Mouse (Mus musculus): Measurements from ENCODE around the gene Esrrg. TPM values are rescaled to one million over a fixed set of nuclear protein-coding genes. Genes with fewer than 3 reads are reported as not detected.

The Esrrg gene
- polyA plus RNA-seq, 1 experiment from 2014 or later: 5.3 TPM

DNA sequence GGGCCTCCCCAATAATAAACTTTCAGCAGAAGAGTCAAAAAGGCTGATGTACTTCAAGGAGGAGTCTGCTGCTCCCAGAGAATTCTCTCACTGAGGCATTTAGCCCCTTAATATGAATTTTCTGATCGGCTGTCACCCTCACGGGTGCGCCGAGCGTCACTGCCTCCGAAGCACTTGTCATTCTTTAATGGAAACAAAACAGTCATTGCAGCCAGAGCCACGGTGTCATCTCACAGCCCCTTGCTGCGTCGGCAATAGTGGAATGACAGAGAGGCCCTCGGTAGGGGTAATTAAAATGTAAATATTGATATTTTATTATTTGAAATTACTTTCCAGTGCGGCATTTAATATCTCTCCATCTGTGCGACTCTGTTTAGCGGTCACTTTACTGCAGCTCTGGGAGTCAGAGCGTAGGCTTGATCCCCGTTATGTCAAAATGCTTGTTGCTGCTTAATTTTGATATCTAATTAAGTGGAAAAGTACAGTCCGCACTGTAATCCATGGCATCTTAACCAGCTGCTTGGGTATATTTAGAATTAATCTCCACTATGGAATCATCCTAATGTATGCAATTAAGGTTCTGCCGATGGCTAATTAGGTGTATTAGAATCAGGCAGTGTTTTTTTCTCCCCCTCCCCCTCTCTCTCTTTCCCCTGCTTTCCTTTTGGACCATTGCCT lies 578.0 kb downstream of the Esrrg start:
- H3K27ac ChIP-seq: no peak overlapping the region
- WGBS: 67% methylated on average over 17 of the region's 17 CpGs
- H3K9me3 ChIP-seq: no peaks in the 10 kb centered on the region

DNA sequence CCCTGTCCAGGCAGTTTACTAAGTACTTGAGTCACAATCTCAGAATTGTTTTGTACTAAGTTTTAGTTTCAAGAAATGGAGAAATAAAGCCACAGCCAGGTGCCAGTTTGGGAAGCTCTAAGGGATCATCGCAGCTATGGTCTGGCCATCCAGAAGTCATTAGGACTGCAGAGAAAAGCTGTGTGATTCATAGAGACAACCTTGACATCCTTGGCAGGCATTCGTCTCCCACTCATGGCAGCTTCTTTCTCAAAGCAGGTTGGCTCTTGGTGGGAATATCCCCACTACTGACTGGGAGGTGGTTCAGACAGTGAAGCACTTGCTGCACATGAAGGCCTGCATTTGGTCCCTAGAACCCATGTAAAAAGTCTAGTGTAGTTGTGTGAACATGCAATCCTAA lies 584.4 kb downstream of the Esrrg start:
- H3K9me3 ChIP-seq: no peaks in the 10 kb centered on the region
- H3K27ac ChIP-seq: no peak overlapping the region
- no peak overlapping the region for H3K4me2 ChIP-seq (replicated peaks)
- H3K4me1 ChIP-seq (replicated peaks): no peaks in the 10 kb centered on the region
- WGBS: 91% methylated on average over 2 of the region's 2 CpGs
- no peaks in the 10 kb centered on the region for H3K27me3 ChIP-seq (replicated peaks)
- no peaks in the 10 kb centered on the region for H3K36me3 ChIP-seq
- no peak overlapping the region for H3K9ac ChIP-seq
- H3K4me3 ChIP-seq (replicated peaks): no peak overlapping the region
- no peak for ATAC-seq

More for the DNA sequence above, 578.0 kb downstream of the Esrrg start:
- no peaks in the 10 kb centered on the region for H3K4me1 ChIP-seq (replicated peaks)
- H3K27me3 ChIP-seq (replicated peaks): no peaks in the 10 kb centered on the region
- H3K9ac ChIP-seq: no peak overlapping the region
- no peak overlapping the region for H3K4me2 ChIP-seq (replicated peaks)
- no peak overlapping the region for H3K4me3 ChIP-seq (replicated peaks)
- no peaks in the 10 kb centered on the region for H3K36me3 ChIP-seq
- ATAC-seq: no peak

DNA sequence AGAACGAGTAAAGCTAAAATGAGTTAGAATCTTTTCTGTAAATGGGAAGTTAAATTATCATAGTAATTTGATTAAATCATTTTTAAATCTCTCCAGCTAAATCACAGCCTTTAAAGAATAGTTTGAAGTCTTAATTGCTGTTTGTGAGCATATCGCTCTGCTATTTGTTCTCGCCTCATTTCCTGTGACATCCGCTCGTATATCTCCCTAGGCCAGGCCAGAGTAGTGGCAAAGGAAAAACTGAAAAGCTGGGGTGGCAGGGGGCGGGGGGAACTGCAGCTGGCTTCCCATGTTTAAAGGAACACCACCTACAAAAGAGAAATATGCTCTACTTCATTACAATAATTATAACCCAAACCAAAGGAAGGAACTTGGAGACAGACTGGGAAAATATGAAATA lies 598.8 kb downstream of the Esrrg start:
- WGBS: 64% methylated on average over 6 of the region's 6 CpGs
- no peak for ATAC-seq
- Histone ChIP-seq H3K27ac (no peak overlapping the region), H3K36me3 (no peaks in the 10 kb centered on the region), H3K4me3 (replicated peaks) (no peak overlapping the region), H3K4me1 (replicated peaks) (no peaks in the 10 kb centered on the region), H3K4me2 (replicated peaks) (no peak overlapping the region), H3K9me3 (no peaks in the 10 kb centered on the region), H3K9ac (no peak overlapping the region), H3K27me3 (replicated peaks) (no peaks in the 10 kb centered on the region)

- no peaks in the 10 kb centered on the region for H3K4me1 ChIP-seq (replicated peaks)
- H3K9me3 ChIP-seq: no peaks in the 10 kb centered on the region
- H3K4me3 ChIP-seq (replicated peaks): no peak overlapping the region
- H3K4me2 ChIP-seq (replicated peaks): no peak overlapping the region
- WGBS: 93% methylated on average over 1 of the region's 1 CpGs
- no peak overlapping the region for H3K27ac ChIP-seq
- no peaks in the 10 kb centered on the region for H3K36me3 ChIP-seq
- H3K9ac ChIP-seq: no peak overlapping the region
- no peak for ATAC-seq
- H3K27me3 ChIP-seq (replicated peaks): no peaks in the 10 kb centered on the region
Observed at GRCm38 (mm10) chr1:188209025-188209424, 600.4 kb downstream of the Esrrg start.

DNA sequence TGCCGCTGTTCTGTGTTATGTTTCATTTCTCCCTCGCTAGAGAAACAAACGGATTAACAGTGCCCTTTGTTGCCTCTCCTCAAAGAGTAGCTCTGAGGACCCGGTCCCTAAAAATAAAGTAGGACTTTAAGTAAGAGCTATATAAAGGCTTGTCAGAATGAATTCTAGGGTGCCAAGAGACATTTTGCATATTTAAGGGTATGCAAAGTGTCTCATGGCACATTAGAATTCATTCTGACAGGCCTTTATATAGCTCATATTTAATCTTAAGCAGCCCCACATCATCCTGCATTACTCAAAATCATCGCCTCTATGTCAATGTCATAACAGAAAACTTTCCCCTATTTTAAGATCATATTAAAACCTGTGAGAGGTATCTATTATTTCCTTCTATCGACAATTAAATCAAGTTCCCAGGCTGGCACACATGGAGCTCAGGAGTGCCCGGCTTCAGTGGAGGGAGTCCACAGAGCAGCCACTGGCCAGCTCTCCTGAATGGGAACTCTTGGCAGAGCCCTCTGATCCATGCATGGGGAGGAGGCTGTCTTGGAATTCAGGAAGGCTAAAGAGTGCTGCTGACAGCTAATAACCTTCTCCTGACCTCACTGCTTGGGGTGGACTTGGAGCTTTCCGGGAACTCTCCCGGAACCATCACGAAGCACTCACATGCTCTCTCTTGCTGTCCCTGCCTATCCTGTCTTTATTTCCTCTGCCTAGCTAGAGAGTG lies 606.5 kb downstream of the Esrrg start:
- WGBS: 58% methylated on average over 10 of the region's 10 CpGs
- H3K9ac ChIP-seq: no peak overlapping the region
- H3K27ac ChIP-seq: no peak overlapping the region
- H3K4me3 ChIP-seq (replicated peaks): no peak overlapping the region
- no peaks in the 10 kb centered on the region for H3K4me1 ChIP-seq (replicated peaks)
- ATAC-seq: no peak
- H3K36me3 ChIP-seq: no peaks in the 10 kb centered on the region
- no peak overlapping the region for H3K4me2 ChIP-seq (replicated peaks)
- no peaks in the 10 kb centered on the region for H3K27me3 ChIP-seq (replicated peaks)
- no peaks in the 10 kb centered on the region for H3K9me3 ChIP-seq

GRCm38 (mm10) chr1:188221226-188221792 lies 612.7 kb downstream of the Esrrg start:
- no peak overlapping the region for H3K4me3 ChIP-seq (replicated peaks)
- H3K9me3 ChIP-seq: no peaks in the 10 kb centered on the region
- H3K9ac ChIP-seq: no peak overlapping the region
- H3K27ac ChIP-seq: no peak overlapping the region
- ATAC-seq: no peak
- H3K4me2 ChIP-seq (replicated peaks): no peak overlapping the region
- 77% methylated on average over 4 of the region's 4 CpGs for WGBS
- H3K27me3 ChIP-seq (replicated peaks): no peaks in the 10 kb centered on the region
- no peaks in the 10 kb centered on the region for H3K36me3 ChIP-seq
- H3K4me1 ChIP-seq (replicated peaks): no peaks in the 10 kb centered on the region

- Histone ChIP-seq H3K27ac (no peak overlapping the region), H3K4me1 (replicated peaks) (no peaks in the 10 kb centered on the region), H3K9ac (no peak overlapping the region), H3K36me3 (no peaks in the 10 kb centered on the region), H3K27me3 (replicated peaks) (no peaks in the 10 kb centered on the region), H3K4me3 (replicated peaks) (no peak overlapping the region), H3K4me2 (replicated peaks) (no peak overlapping the region), H3K9me3 (no peaks in the 10 kb centered on the region)
- WGBS: 84% methylated on average over 5 of the region's 5 CpGs
- no peak for ATAC-seq
Observed at GRCm38 (mm10) chr1:188233036-188233724, 624.6 kb downstream of the Esrrg start.

- H3K9ac ChIP-seq: no peak overlapping the region
- no peaks in the 10 kb centered on the region for H3K4me1 ChIP-seq (replicated peaks)
- ATAC-seq: no peak
- no peak overlapping the region for H3K4me3 ChIP-seq (replicated peaks)
- H3K27ac ChIP-seq: no peak overlapping the region
- no peaks in the 10 kb centered on the region for H3K9me3 ChIP-seq
- no peak overlapping the region for H3K4me2 ChIP-seq (replicated peaks)
- H3K36me3 ChIP-seq: no peaks in the 10 kb centered on the region
- H3K27me3 ChIP-seq (replicated peaks): no peaks in the 10 kb centered on the region
Observed at GRCm38 (mm10) chr1:188238636-188239035, 630.0 kb downstream of the Esrrg start.

DNA sequence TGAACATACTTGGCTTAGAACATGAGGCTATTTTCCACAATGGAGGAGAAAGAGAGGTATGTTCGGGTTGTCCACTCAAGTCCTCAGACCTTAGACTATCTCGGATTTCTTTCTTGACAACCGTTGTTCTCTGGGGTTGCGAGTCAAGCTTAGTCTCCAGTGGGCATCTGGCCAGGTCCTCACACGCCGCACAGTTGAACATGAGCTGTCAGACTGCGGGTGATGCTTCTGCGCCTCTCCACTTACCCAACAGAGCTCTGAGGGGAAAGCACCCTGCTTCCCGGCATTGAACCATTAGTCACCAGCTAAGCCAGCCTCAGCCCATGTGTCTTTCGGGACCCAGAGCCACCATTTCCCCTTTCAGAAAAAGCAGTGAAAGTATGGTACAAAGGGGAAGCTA lies 633.2 kb downstream of the Esrrg start:
- Histone ChIP-seq H3K4me2 (replicated peaks) (no peak overlapping the region), H3K27ac (no peak overlapping the region), H3K4me1 (replicated peaks) (no peaks in the 10 kb centered on the region), H3K36me3 (no peaks in the 10 kb centered on the region), H3K9me3 (no peaks in the 10 kb centered on the region), H3K27me3 (replicated peaks) (no peaks in the 10 kb centered on the region), H3K9ac (no peak overlapping the region), H3K4me3 (replicated peaks) (no peak overlapping the region)
- ATAC-seq: no peak
- WGBS: 90% methylated on average over 10 of the region's 10 CpGs

DNA sequence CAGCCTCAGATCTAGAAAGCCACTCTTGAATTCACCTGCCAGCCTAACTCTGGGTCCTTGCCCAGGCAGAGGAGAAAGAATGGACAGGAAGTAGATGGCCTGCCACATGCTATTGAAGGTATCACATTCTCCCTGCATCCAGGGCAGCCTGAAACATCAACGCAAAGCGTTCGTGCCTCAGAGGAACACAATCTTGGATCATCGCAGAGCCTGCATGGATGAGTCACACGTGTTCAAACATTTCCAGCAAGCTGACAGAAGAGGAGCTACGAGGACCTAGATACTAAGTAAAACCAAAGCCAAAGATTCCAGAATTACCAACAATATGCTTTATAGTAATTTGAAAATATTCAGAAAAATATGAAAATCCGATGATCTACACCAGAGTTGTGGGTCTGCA lies 648.9 kb downstream of the Esrrg start:
- 80% methylated on average over 7 of the region's 7 CpGs for WGBS
- Histone ChIP-seq H3K4me2 (replicated peaks) (no peak overlapping the region), H3K9me3 (no peaks in the 10 kb centered on the region), H3K4me1 (replicated peaks) (no peaks in the 10 kb centered on the region), H3K4me3 (replicated peaks) (no peak overlapping the region), H3K36me3 (no peaks in the 10 kb centered on the region), H3K27me3 (replicated peaks) (no peaks in the 10 kb centered on the region), H3K9ac (no peak overlapping the region), H3K27ac (no peak overlapping the region)
- ATAC-seq: no peak

DNA sequence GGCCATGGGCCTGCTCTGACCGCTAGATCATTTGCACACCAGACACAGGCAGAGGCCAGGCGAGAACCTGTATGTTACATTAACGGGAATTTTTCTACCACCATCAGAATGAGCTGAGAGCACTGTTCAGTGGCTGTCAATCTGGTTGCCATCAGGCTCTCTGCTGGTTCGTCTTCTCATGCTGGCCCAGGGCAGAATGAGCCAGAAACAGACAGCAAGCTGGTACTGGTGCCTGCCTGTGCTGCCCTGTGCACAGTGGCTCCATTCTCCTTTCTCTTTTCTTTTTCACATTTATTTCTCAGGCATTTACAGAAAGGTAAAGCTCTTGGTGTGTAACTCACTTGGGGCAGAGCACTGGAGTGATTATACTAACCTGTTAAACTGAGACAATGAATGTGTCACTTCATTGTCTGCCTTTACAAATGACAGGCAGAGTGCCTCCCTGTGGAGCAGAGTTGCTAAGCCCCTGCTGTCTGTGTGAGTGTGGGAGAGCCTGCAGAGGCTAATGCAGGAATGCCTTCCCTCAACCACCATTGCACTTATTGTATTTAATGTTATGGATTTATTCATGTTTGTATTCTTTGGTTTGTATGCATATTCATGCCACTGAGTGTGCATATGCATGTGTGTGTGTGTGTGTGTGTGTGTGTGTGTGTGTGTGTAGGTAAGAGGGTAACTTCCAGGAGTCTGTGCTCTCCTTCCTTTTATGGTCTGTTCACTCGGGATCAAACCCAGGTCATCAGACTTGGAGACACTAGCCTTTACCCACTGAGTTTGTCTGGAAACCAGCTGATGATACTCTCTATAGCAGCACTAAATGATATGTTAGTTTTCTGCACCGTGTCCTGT lies 651.9 kb downstream of the Esrrg start:
- no peaks in the 10 kb centered on the region for H3K9me3 ChIP-seq
- ATAC-seq: no peak
- H3K4me2 ChIP-seq (replicated peaks): no peak overlapping the region
- H3K36me3 ChIP-seq: no peaks in the 10 kb centered on the region
- 73% methylated on average over 6 of the region's 6 CpGs for WGBS
- no peak overlapping the region for H3K27ac ChIP-seq
- no peak overlapping the region for H3K9ac ChIP-seq
- no peaks in the 10 kb centered on the region for H3K4me1 ChIP-seq (replicated peaks)
- H3K4me3 ChIP-seq (replicated peaks): no peak overlapping the region
- H3K27me3 ChIP-seq (replicated peaks): no peaks in the 10 kb centered on the region
